Mouse (Mus musculus) lung, postnatal 36 days (tissue): ENCODE results near the gene Serpinb3b.
A peak's percentile ranks its signal among the peaks of the same experiment; 100 is the strongest.
"Not testable (repeated sequence)": the region's sequence is repeated elsewhere in the genome, so short reads cannot be mapped to it uniquely, and the experiment has no call there.

Experiments
- DNase-seq: peaks from one replicate; pipeline ENCODE4 v3.0.0; 2022; ENCODE audit warnings: mixed read lengths

Serpinb3b gene

GRCm38 (mm10) chr1:107278261-107278660 is at the start of gene Serpinb3b, which contains the start of gene Serpinb3c:
Serpinb3b (minus strand) TSS chr1:107278361.
Serpinb3c (minus strand) TSS chr1:107278371.
- DNase-seq = not testable (repeated sequence)

DNA sequence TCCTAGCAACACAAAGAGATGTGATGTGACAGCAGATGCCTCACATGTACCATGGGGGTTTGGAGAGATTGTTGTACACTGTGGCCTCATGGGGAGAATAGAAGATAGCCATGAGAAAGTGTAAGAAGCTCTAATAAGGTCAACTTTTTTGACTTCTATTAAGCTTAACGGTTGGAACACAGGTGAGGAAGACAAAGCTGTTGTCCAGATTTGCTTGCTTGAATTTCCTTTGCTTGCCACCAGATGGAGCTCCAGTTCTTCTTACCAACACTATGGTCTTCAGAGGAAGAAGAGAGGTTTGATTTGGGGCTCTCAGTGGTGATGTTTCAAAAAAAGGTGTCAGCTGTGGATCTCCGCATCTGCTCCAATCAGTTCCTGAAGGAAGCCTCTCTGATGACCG is 35.0 kb downstream of the Serpinb3b start:
- peak; percentile 3 for DNase-seq

GRCm38 (mm10) chr1:107217276-107217675 is 60.9 kb downstream of the Serpinb3b start:
- DNase-seq = not testable (repeated sequence)

GRCm38 (mm10) chr1:107127453-107127852 is 150.7 kb downstream of the Serpinb3b start:
- peak; percentile 20 for DNase-seq
